Mouse (Mus musculus) heart, embryonic 14.5 days (tissue): ENCODE data around the gene Hpd. TPM values are rescaled to one million over a fixed set of nuclear protein-coding genes. Genes with fewer than 3 reads are reported as not detected.
A peak's percentile ranks its signal among the peaks of the same experiment; 100 is the strongest.

Experiments used
- ATAC-seq: fragments of 200-750 bp; cut with Nextera tagmentation; 2 replicates; pipeline ENCODE4 v1.8.0; 2017; ENCODE audit warnings: low read depth, moderate TSS enrichment; ENCODE audit not compliant: insufficient number of reproducible peaks, insufficient read depth, low FRiP score
- H3K27ac ChIP-seq, 2 experiments: fragments of 200-500 bp in 1 of 2; fragments of 300-500 bp in 1 of 2; sonication (generic) in 1 of 2; replicated peaks in 1 of 2; 2 replicates each; pipeline ENCODE4 v1.5.1; 2012 to 2014; ENCODE audit warnings: low read depth in 2 of 2, low read length in 2 of 2, control low read depth in 1 of 2, mild to moderate bottlenecking in 1 of 2, mixed read lengths in 1 of 2; ENCODE audit not compliant: control insufficient read depth in 1 of 2, insufficient read depth in 1 of 2
- H3K27me3 ChIP-seq: fragments of 300-500 bp; sonication (generic); 2 replicates; pipeline ENCODE4 v1.6.1; 2014; ENCODE audit warnings: mild to moderate bottlenecking, low read length, control low read depth; ENCODE audit not compliant: control insufficient read depth, insufficient read depth
- H3K36me3 ChIP-seq: fragments of 300-500 bp; sonication (generic); 2 replicates; pipeline ENCODE4 v1.6.1; 2014; ENCODE audit warnings: mild to moderate bottlenecking, control low read depth, low read length, mixed read lengths; ENCODE audit not compliant: control insufficient read depth, insufficient read depth
- H3K4me1 ChIP-seq, 2 experiments: fragments of 200-500 bp in 1 of 2; fragments of 300-500 bp in 1 of 2; sonication (generic) in 1 of 2; 2 replicates each; pipeline ENCODE4 v1.6.1; 2012 to 2014; ENCODE audit warnings: low read length in 2 of 2, control low read depth in 1 of 2, mixed read lengths in 1 of 2; ENCODE audit not compliant: control insufficient read depth in 2 of 2, insufficient read depth in 2 of 2
- H3K4me2 ChIP-seq: fragments of 300-500 bp; sonication (generic); 2 replicates; pipeline ENCODE4 v1.6.1; 2014; ENCODE audit warnings: mild to moderate bottlenecking, low read length
- H3K4me3 ChIP-seq, 2 experiments: fragments of 200-500 bp in 1 of 2; fragments of 300-500 bp in 1 of 2; sonication (generic) in 1 of 2; 2 replicates each; pipeline ENCODE4 v1.5.1; 2012 to 2014; ENCODE audit warnings: low read length in 2 of 2, mild to moderate bottlenecking in 2 of 2, control low read depth in 1 of 2, low read depth in 1 of 2, moderate library complexity in 1 of 2; ENCODE audit not compliant: control insufficient read depth in 1 of 2, insufficient read depth in 1 of 2
- H3K9ac ChIP-seq: fragments of 300-500 bp; sonication (generic); 2 replicates; pipeline ENCODE4 v1.6.1; 2014; ENCODE audit warnings: mild to moderate bottlenecking, low read length
- H3K9me3 ChIP-seq: fragments of 300-500 bp; sonication (generic); 2 replicates; pipeline ENCODE4 v1.6.1; 2016; ENCODE audit warnings: low read length, control low read depth; ENCODE audit not compliant: control insufficient read depth
- WGBS: fragments of 180-500 bp; shearing (Covaris S2); extraction: QIAGEN DNeasy Blood & Tissue Kit; methylation state at CpG from one replicate; pipeline ENCODE4 v1.1.7; 2014; 5-methylcytosine and 5-hydroxymethylcytosine counted together
- polyA plus RNA-seq: library from polyadenylated mRNA; unstranded; fragments of >200 nt; fragmentation: Nextera tagmentation; extraction: Ambion mirVana; gene quantifications from 2 replicates; pipeline ENCODE4 v1.2.1, GENCODE M21; 2014

Hpd gene
- polyA plus RNA-seq, 1 experiment from 2014 or later: not detected

- 40% methylated on average over 7 of the region's 7 CpGs for WGBS
- Histone ChIP-seq H3K4me2 (no peak overlapping the region), H3K27ac (no peak overlapping the region), H3K27me3 (no peaks in the 10 kb centered on the region), H3K4me3 (no peak overlapping the region), H3K36me3 (peaks cover 96% of the 10 kb centered on the region), H3K4me1 (peaks cover 4 to 12% of the 10 kb centered on the region in 2 experiments), H3K9ac (no peak overlapping the region), H3K9me3 (no peaks in the 10 kb centered on the region)
- no peak for ATAC-seq
These were observed 27.1 kb downstream of the Hpd start for GRCm38 (mm10) chr5:123155425-123155824.

- Histone ChIP-seq H3K4me1 (peaks cover 16 to 34% of the 10 kb centered on the region in 2 experiments), H3K4me3 (no peak overlapping the region), H3K27me3 (no peaks in the 10 kb centered on the region), H3K4me2 (no peak overlapping the region), H3K36me3 (peaks cover 94% of the 10 kb centered on the region), H3K9ac (no peak overlapping the region), H3K9me3 (no peaks in the 10 kb centered on the region), H3K27ac (no peak overlapping the region)
- WGBS: 88% methylated on average over 1 of the region's 1 CpGs
- no peak for ATAC-seq
These were observed 29.6 kb downstream of the Hpd start for GRCm38 (mm10) chr5:123152901-123153300.

- no peak overlapping the region for H3K4me2 ChIP-seq
- 90% methylated on average over 19 of the region's 19 CpGs for WGBS
- H3K27me3 ChIP-seq: no peaks in the 10 kb centered on the region
These were observed 30.7 kb downstream of the Hpd start for GRCm38 (mm10) chr5:123151707-123152362.

GRCm38 (mm10) chr5:123151077-123151476, 31.4 kb downstream of the Hpd start:
- no peak for ATAC-seq
- Histone ChIP-seq H3K9me3 (no peaks in the 10 kb centered on the region), H3K27ac (peak overlapping the region in 1 of 2 experiments; percentile 45; a peak in 1 of 4 replicates), H3K9ac (no peak overlapping the region), H3K4me1 (peaks cover 16 to 35% of the 10 kb centered on the region in 2 experiments), H3K4me2 (peak overlapping the region; percentile 59), H3K27me3 (no peaks in the 10 kb centered on the region), H3K4me3 (peak overlapping the region in 1 of 2 experiments; percentile 30; a peak in 1 of 4 replicates), H3K36me3 (peaks cover 94% of the 10 kb centered on the region)
- 39% methylated on average over 7 of the region's 7 CpGs for WGBS

More at GRCm38 (mm10) chr5:123151707-123152362, 30.7 kb downstream of the Hpd start:
- H3K9ac ChIP-seq: no peak overlapping the region
- H3K36me3 ChIP-seq: peaks cover 94% of the 10 kb centered on the region
- peaks cover 16 to 34% of the 10 kb centered on the region in 2 experiments for H3K4me1 ChIP-seq
- no peak for ATAC-seq
- H3K27ac ChIP-seq: no peak overlapping the region
- no peaks in the 10 kb centered on the region for H3K9me3 ChIP-seq
- no peak overlapping the region for H3K4me3 ChIP-seq

GRCm38 (mm10) chr5:123150641-123151040, 31.9 kb downstream of the Hpd start:
- WGBS: 60% methylated on average over 7 of the region's 7 CpGs
- H3K27me3 ChIP-seq: no peaks in the 10 kb centered on the region

GRCm38 (mm10) chr5:123149451-123150400, 32.8 kb downstream of the Hpd start:
- Histone ChIP-seq H3K4me1 (peaks cover 20 to 48% of the 10 kb centered on the region in 2 experiments), H3K9ac (peak overlapping the region; percentile 52; the same call in 1 of the 2 replicates), H3K9me3 (no peaks in the 10 kb centered on the region), H3K4me2 (peak overlapping the region; percentile 59), H3K4me3 (peak overlapping the region; percentile 12 to 30), H3K27ac (0 out of 4 replicates have a peak overlapping the region, but pooled peaks of 1 of the 2 experiments have one; percentile 29), H3K27me3 (no peaks in the 10 kb centered on the region), H3K36me3 (peaks cover 96% of the 10 kb centered on the region)
- 10% methylated on average over 19 of the region's 19 CpGs for WGBS
- ATAC-seq: peak; percentile 74

More at GRCm38 (mm10) chr5:123150641-123151040, 31.9 kb downstream of the Hpd start:
- H3K9me3 ChIP-seq: no peaks in the 10 kb centered on the region
- peak overlapping the region; percentile 59 for H3K4me2 ChIP-seq
- H3K4me1 ChIP-seq: peaks cover 16 to 39% of the 10 kb centered on the region in 2 experiments
- no peak for ATAC-seq
- H3K27ac ChIP-seq: peak overlapping the region in 1 of 2 experiments; percentile 45; a peak in 1 of 4 replicates
- H3K36me3 ChIP-seq: peaks cover 95% of the 10 kb centered on the region
- peak overlapping the region; percentile 52; the same call in 1 of the 2 replicates for H3K9ac ChIP-seq
- H3K4me3 ChIP-seq: peak overlapping the region in 1 of 2 experiments; percentile 30; a peak in 2 of 4 replicates

- Histone ChIP-seq H3K4me3 (no peak overlapping the region), H3K27ac (no peak overlapping the region), H3K4me1 (peaks cover 28 to 61% of the 10 kb centered on the region in 2 experiments), H3K4me2 (no peak overlapping the region), H3K9ac (peak overlapping the region; percentile 11; the same call in 1 of the 2 replicates), H3K36me3 (peaks cover 85% of the 10 kb centered on the region), H3K27me3 (no peaks in the 10 kb centered on the region), H3K9me3 (no peaks in the 10 kb centered on the region)
- WGBS: 86% methylated on average over 25 of the region's 25 CpGs
- no peak for ATAC-seq
These were observed 34.3 kb downstream of the Hpd start for GRCm38 (mm10) chr5:123148073-123148722.
